Comparison of ENCODE assay signal across 9 mouse cellular contexts in genomic region chr17:59281364-59281763, GRCm38 (mm10).
DNase-seq lines count a peak whose midpoint lies in the region; TF ChIP-seq lines count a peak whose summit lies in the region.
"Had no signal": no experiment of that assay in that cellular context is flagged by ENCODE, and none has a peak within 500 bp of the region (broad histone marks: within the 10 kb centered on the region; RNA-seq: fewer than 3 reads in every experiment).

No protein-coding gene starts in this region.

- no peak for DNase-seq in heart, adult 2 months
- DNase-seq in heart, adult 8-10 months (ENCODE audit: low spot score): no peak
- peak; percentile 7 for DNase-seq in 416B (ENCODE audit: low read depth)
- DNase-seq in embryonic facial prominence, embryonic 10.5 days (ENCODE audit: low spot score): peak; percentile 15
- DNase-seq in left cerebral cortex, postnatal 14 days (ENCODE audit: low spot score in 2 of 2): peak; percentile 28 to 38
- no peak for DNase-seq in gastrocnemius, adult 8-10 months (ENCODE audit: low spot score in 2 of 2)
- no peak for DNase-seq in urinary bladder, adult 2 months (ENCODE audit: low spot score)
- no peak for DNase-seq in T-cell, adult 2 months (ENCODE audit: low spot score)

- no peaks in the 10 kb centered on the region for H3K4me1 ChIP-seq in heart, adult 2 months (ENCODE audit: control insufficient read depth, insufficient read depth, low read length)
- no peaks in the 10 kb centered on the region for H3K4me1 ChIP-seq in embryonic facial prominence, embryonic 10.5 days

- H3K27me3 ChIP-seq in heart, adult 2 months (ENCODE audit: control insufficient read depth, insufficient read depth, low read length): no peaks in the 10 kb centered on the region
- H3K27me3 ChIP-seq in embryonic facial prominence, embryonic 10.5 days (replicated peaks; ENCODE audit: low read depth, poor library complexity, severe bottlenecking): no peaks in the 10 kb centered on the region

- TF ChIP-seq POLR2A in heart, adult 2 months (IDR thresholded peaks at IDR 0.05; ENCODE audit: insufficient read depth, low read depth, low read length): no peak

- no peak overlapping the region for H3K4me3 ChIP-seq in heart, adult 2 months
- H3K4me3 ChIP-seq in embryonic facial prominence, embryonic 10.5 days: no peak overlapping the region
- H3K4me3 ChIP-seq: erythroblast, embryonic 14.5 days had no signal

- TF ChIP-seq EP300 in heart, adult 2 months (IDR thresholded peaks at IDR 0.05; ENCODE audit: insufficient read depth, low read depth, low read length): no peak

- WGBS in heart, adult 2 months: 52% methylated on average over 3 of the region's 3 CpGs
- WGBS in embryonic facial prominence, embryonic 10.5 days: 59% methylated on average over 3 of the region's 3 CpGs

- no peaks in the 10 kb centered on the region for H3K79me2 ChIP-seq in heart, adult 2 months (replicated peaks; ENCODE audit: control insufficient read depth, insufficient read depth, low read length)

- H3K9ac ChIP-seq in heart, adult 2 months (ENCODE audit: low read depth, low read length): no peak overlapping the region

- intact Hi-C loops in heart, adult 2 months (cut with DNase I): no loop called here
- intact Hi-C loops in left cerebral cortex, postnatal 14 days (cut with DNase I): no loop called here

- H3K36me3 ChIP-seq in heart, adult 2 months (ENCODE audit: control insufficient read depth, insufficient read depth, low read length): no peaks in the 10 kb centered on the region
- H3K36me3 ChIP-seq in embryonic facial prominence, embryonic 10.5 days (replicated peaks): no peaks in the 10 kb centered on the region

- no peaks in the 10 kb centered on the region for H3K9me3 ChIP-seq in embryonic facial prominence, embryonic 10.5 days

- TF ChIP-seq CTCF in heart, adult 2 months (IDR thresholded peaks at IDR 0.05): peak; percentile 53

- H3K27ac ChIP-seq in heart, adult 2 months: no peak overlapping the region
- no peak overlapping the region for H3K27ac ChIP-seq in embryonic facial prominence, embryonic 10.5 days (replicated peaks)

Comparison
In these comparisons a context has a peak if more than half of its experiments do, and no peak if none do; other contexts are left out.
1. DNase-seq: peak in 416B (single experiment), embryonic facial prominence, embryonic 10.5 days (single experiment) and left cerebral cortex, postnatal 14 days (2 of 2); none in heart, adult 2 months (0 of 2), heart, adult 8-10 months (single experiment), gastrocnemius, adult 8-10 months (0 of 2), urinary bladder, adult 2 months (single experiment) and T-cell, adult 2 months (single experiment).